Mouse (Mus musculus) kidney, postnatal 0 days (tissue): ENCODE measurements around the gene Slc26a8. TPM values are rescaled to one million over a fixed set of nuclear protein-coding genes. Genes with fewer than 3 reads are reported as not detected.

Source experiments
- ATAC-seq: fragments of 200-750 bp; cut with Nextera tagmentation; replicated peaks from 2 replicates; pipeline ENCODE4 v1.8.0; 2017; ENCODE audit warnings: low read depth, moderate number of reproducible peaks, moderate TSS enrichment, moderate library complexity; ENCODE audit not compliant: low FRiP score
- DNase-seq: peaks from one replicate; pipeline ENCODE4 v3.0.0-alpha.2; 2016; ENCODE audit warnings: low spot score
- H3K27ac ChIP-seq: fragments of 300-500 bp; sonication (generic); 2 replicates; pipeline ENCODE4 v1.5.1; 2014; ENCODE audit warnings: mild to moderate bottlenecking
- H3K27me3 ChIP-seq: fragments of 300-500 bp; sonication (generic); 2 replicates; pipeline ENCODE4 v1.6.1; 2014; ENCODE audit warnings: low read length, mixed read lengths; ENCODE audit not compliant: insufficient read depth
- H3K36me3 ChIP-seq: fragments of 300-500 bp; sonication (generic); 2 replicates; pipeline ENCODE4 v1.6.1; 2014; ENCODE audit warnings: low read length, mixed read lengths; ENCODE audit not compliant: insufficient read depth
- H3K4me1 ChIP-seq: fragments of 300-500 bp; sonication (generic); replicated peaks from 2 replicates; pipeline ENCODE4 v1.6.1; 2014; ENCODE audit warnings: antibody characterized with exemption, low read length, mixed read lengths; ENCODE audit not compliant: insufficient read depth
- H3K4me2 ChIP-seq: fragments of 300-500 bp; sonication (generic); 2 replicates; pipeline ENCODE4 v1.6.1; 2014; ENCODE audit warnings: mild to moderate bottlenecking, low read length, moderate library complexity, mixed read lengths
- H3K4me3 ChIP-seq: fragments of 300-500 bp; sonication (generic); replicated peaks from 2 replicates; pipeline ENCODE4 v1.5.1; 2014; ENCODE audit warnings: low read depth, low read length
- H3K9ac ChIP-seq: fragments of 300-500 bp; sonication (generic); 2 replicates; pipeline ENCODE4 v1.6.1; 2014; ENCODE audit warnings: low read depth, low read length
- H3K9me3 ChIP-seq: fragments of 300-500 bp; sonication (generic); replicated peaks from 2 replicates; pipeline ENCODE4 v1.6.1; 2016; ENCODE audit warnings: low read length, inconsistent platforms, mixed read lengths
- CTCF ChIP-seq: IDR thresholded peaks from 2 replicates; pipeline ENCODE4 v1.5.1; 2016; ENCODE audit warnings: antibody characterized with exemption, low read depth, mild to moderate bottlenecking, moderate library complexity
- WGBS: fragments of 180-500 bp; shearing (Covaris S2); extraction: QIAGEN DNeasy Blood & Tissue Kit; methylation state at CpG from one replicate; pipeline ENCODE4 v1.1.7; 2014; 5-methylcytosine and 5-hydroxymethylcytosine counted together
- polyA plus RNA-seq: library from polyadenylated mRNA; unstranded; fragments of >200 nt; fragmentation: Nextera tagmentation; extraction: Ambion mirVana; gene quantifications from 2 replicates; pipeline ENCODE4 v1.2.1, GENCODE M21; 2015

The Slc26a8 gene
- polyA plus RNA-seq, 1 experiment from 2014 or later, result 0.76 TPM

DNA sequence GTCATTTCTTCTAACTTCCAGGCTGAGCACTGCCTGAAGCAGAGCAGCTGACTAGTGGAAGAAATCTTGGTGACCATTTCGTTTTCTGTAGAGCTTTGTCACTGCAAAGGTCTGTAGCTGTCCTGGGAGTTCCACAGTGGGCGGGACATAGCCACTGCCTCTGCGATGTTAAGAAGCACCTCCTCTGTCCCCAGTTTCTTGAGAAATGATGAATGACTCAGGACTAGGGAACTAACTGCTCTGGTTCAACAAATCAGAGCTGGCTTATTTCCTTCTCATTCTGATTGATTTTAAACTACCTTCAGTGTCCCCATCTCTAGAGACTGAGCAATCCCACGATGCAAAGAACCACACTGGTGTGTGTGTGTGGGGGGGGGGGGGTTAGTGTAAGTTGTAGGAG lies 45.9 kb downstream of the Slc26a8 start:
- TF ChIP-seq CTCF, result no peak
- H3K27ac ChIP-seq, result no peak overlapping the region

DNA sequence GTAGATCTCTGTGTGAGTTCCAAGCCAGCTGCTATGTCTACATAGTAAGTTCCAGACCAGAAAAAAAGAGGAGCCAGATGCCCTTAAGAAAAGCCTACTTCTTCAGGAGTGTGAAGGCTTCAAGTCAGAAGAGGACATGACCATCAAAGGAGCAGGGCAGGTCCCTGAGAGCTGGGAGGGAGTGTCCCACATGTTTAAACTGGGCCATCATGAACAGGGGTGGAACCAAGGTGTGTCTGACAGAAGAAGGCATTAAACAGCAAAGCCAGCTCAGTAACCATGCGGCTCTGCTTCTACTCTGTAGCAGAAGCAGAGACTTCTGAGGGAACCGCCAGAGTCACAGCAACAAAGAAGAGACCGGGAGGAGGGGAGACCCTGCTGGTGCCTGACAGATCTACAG lies 46.3 kb downstream of the Slc26a8 start:
- H3K36me3 ChIP-seq, result no peaks in the 10 kb centered on the region
- H3K27ac ChIP-seq, result no peak overlapping the region
- no peak for ATAC-seq
- no peak overlapping the region for H3K4me3 ChIP-seq
- WGBS, result 47% methylated on average over 3 of the region's 3 CpGs
- no peak overlapping the region for H3K4me2 ChIP-seq
- no peak overlapping the region for H3K9ac ChIP-seq
- no peaks in the 10 kb centered on the region for H3K27me3 ChIP-seq
- H3K9me3 ChIP-seq, result no peaks in the 10 kb centered on the region
- no peaks in the 10 kb centered on the region for H3K4me1 ChIP-seq
- no peak for TF ChIP-seq CTCF
- peak; percentile 11 for DNase-seq

More for the DNA sequence above, 45.9 kb downstream of the Slc26a8 start:
- no peaks in the 10 kb centered on the region for H3K9me3 ChIP-seq
- no peaks in the 10 kb centered on the region for H3K27me3 ChIP-seq
- ATAC-seq (no peak), DNase-seq (no peak)
- no peak overlapping the region for H3K4me3 ChIP-seq
- no peaks in the 10 kb centered on the region for H3K4me1 ChIP-seq
- 47% methylated on average over 4 of the region's 4 CpGs for WGBS
- no peak overlapping the region for H3K4me2 ChIP-seq
- no peak overlapping the region for H3K9ac ChIP-seq
- H3K36me3 ChIP-seq, result no peaks in the 10 kb centered on the region

DNA sequence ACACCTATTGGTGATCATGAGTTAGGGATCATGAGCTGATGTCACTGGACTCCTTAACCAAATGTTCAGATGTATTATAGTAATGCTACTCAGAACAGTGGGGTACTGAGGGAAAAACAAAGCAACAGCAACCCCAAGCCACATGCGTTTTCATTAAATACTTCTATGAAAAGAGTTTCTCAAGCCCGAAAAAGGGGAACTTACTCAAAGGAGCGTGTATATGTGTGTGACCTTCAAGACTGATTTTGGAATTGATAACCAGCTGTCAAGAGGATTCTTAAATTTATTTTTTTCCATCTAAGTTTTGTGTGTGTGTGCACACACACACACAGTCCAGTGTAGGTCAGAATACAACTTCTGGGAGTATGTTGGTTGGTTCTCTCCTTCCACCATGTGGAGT lies 49.9 kb downstream of the Slc26a8 start:
- no peak overlapping the region for H3K9ac ChIP-seq
- H3K27ac ChIP-seq, result no peak overlapping the region
- no peak overlapping the region for H3K4me2 ChIP-seq
- 85% methylated on average over 3 of the region's 3 CpGs for WGBS
- ATAC-seq, result no peak
- no peaks in the 10 kb centered on the region for H3K36me3 ChIP-seq
- no peak for DNase-seq
- no peaks in the 10 kb centered on the region for H3K27me3 ChIP-seq
- no peak for TF ChIP-seq CTCF
- no peaks in the 10 kb centered on the region for H3K9me3 ChIP-seq
- no peaks in the 10 kb centered on the region for H3K4me1 ChIP-seq
- H3K4me3 ChIP-seq, result no peak overlapping the region

DNA sequence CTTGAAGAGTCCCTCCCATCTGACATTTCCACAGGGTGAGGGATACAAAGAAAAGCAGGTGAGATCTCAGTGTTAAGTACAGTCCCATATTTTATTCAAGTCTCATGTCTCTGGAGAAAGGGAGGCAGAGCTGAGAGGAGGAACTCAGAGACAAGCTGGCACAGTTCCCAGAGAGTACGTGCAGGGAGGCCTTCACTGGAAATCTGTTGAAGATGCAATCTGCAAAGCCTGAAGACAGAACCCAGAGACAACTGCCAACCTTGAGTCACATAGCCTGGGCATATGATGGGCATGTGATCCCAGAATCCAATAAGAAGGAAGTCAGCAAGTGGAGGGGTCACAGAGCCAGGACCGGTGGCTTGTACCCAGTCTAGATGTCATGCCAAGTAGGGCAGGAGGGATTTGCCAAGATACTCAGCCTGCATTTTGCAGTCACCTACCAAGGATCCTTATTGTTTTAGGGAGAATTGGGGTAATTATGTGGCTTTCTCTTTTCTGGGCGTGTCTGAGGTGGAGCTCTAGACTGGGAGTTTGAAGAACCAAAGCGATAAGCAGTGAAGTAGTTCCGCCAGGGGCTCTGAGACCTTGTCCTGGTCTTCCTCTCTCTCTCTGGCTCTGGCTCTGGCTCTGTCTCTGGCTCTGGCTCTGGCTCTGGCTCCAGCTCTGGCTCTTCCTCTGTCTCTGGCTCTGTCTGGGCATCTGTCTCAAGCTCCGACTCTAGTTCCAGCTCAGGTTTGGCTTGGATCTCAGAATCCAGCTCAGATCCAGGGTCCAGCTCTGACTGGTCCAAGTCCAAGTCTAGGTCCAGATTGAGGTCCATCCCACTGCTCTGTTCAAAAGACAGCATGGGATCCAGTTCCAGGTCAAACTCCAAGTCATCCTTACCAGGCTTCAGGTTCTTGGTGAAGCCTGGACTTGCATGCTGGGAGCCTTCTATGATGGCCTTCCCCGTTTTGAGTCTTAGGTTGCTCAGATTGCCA lies 52.0 kb downstream of the Slc26a8 start:
- Histone ChIP-seq H3K4me2 (no peak overlapping the region), H3K4me3 (no peak overlapping the region), H3K36me3 (no peaks in the 10 kb centered on the region), H3K27me3 (no peaks in the 10 kb centered on the region), H3K9me3 (no peaks in the 10 kb centered on the region), H3K4me1 (no peaks in the 10 kb centered on the region), H3K27ac (no peak overlapping the region), H3K9ac (no peak overlapping the region)
- ATAC-seq, result no peak
- peak; percentile 6 for DNase-seq
- no peak for TF ChIP-seq CTCF
- 81% methylated on average over 7 of the region's 7 CpGs for WGBS

DNA sequence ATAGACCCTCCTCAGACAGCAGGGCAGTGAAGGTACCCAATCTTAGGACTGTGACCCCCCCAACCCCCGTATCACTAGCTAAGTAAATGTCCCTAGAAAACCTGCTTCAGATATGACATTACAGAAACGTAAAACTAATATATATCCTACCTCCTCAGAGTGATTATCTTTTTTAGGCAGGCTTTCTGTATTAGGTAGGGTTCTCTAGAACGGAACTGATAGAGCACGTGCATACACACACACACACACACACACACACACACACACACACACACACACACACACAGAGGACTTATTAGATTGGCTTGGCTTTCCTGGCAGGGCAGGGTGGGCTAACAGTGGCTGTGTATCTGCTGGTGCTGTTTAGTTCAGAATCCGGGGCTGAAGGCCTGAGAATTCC lies 54.2 kb downstream of the Slc26a8 start:
- 80% methylated on average over 5 of the region's 5 CpGs for WGBS
- no peak overlapping the region for H3K4me3 ChIP-seq
- no peaks in the 10 kb centered on the region for H3K27me3 ChIP-seq
- H3K9me3 ChIP-seq, result no peaks in the 10 kb centered on the region
- DNase-seq (no peak), ATAC-seq (no peak)
- H3K4me1 ChIP-seq, result no peaks in the 10 kb centered on the region
- H3K9ac ChIP-seq, result no peak overlapping the region
- no peaks in the 10 kb centered on the region for H3K36me3 ChIP-seq
- TF ChIP-seq CTCF, result no peak
- H3K27ac ChIP-seq, result no peak overlapping the region
- no peak overlapping the region for H3K4me2 ChIP-seq

GRCm38 (mm10) chr17:28629125-28629524 lies 60.9 kb downstream of the Slc26a8 start:
- WGBS, result 43% methylated on average over 3 of the region's 3 CpGs
- Histone ChIP-seq H3K27ac (no peak overlapping the region), H3K27me3 (no peaks in the 10 kb centered on the region), H3K36me3 (no peaks in the 10 kb centered on the region), H3K4me3 (no peak overlapping the region), H3K4me1 (no peaks in the 10 kb centered on the region), H3K9me3 (no peaks in the 10 kb centered on the region), H3K9ac (no peak overlapping the region), H3K4me2 (no peak overlapping the region)
- ATAC-seq (no peak), DNase-seq (no peak)
- TF ChIP-seq CTCF, result peak; percentile 7; the same call in 1 of the 2 replicates
